Mouse (Mus musculus) forebrain, embryonic 12.5 days (tissue): ENCODE measurements around the gene Gm5244. TPM values are rescaled to one million over a fixed set of nuclear protein-coding genes. Genes with fewer than 3 reads are reported as not detected.

ENCODE experiments used
- ATAC-seq: fragments of 200-750 bp; cut with Nextera tagmentation; 2 replicates; pipeline ENCODE4 v1.8.0; 2017; ENCODE audit warnings: moderate TSS enrichment; ENCODE audit not compliant: low FRiP score
- H3K27ac ChIP-seq: fragments of 300-500 bp; sonication (generic); 2 replicates; pipeline ENCODE4 v1.5.1; 2016; ENCODE audit warnings: mild to moderate bottlenecking
- H3K27me3 ChIP-seq: fragments of 300-500 bp; sonication (generic); 2 replicates; pipeline ENCODE4 v1.6.1; 2016; ENCODE audit warnings: mild to moderate bottlenecking
- H3K36me3 ChIP-seq: fragments of 300-500 bp; sonication (generic); replicated peaks from 2 replicates; pipeline ENCODE4 v1.6.1; 2016; ENCODE audit warnings: mild to moderate bottlenecking
- H3K4me1 ChIP-seq: fragments of 300-500 bp; sonication (generic); 2 replicates; pipeline ENCODE4 v1.6.1; 2016
- H3K4me2 ChIP-seq: fragments of 300-500 bp; sonication (generic); 2 replicates; pipeline ENCODE4 v1.6.1; 2016; ENCODE audit warnings: mild to moderate bottlenecking, moderate library complexity
- H3K4me3 ChIP-seq: fragments of 300-500 bp; sonication (generic); replicated peaks from 2 replicates; pipeline ENCODE4 v1.5.1; 2016; ENCODE audit warnings: mild to moderate bottlenecking
- H3K9ac ChIP-seq: fragments of 300-500 bp; sonication (generic); 2 replicates; pipeline ENCODE4 v1.6.1; 2016; ENCODE audit warnings: mild to moderate bottlenecking
- H3K9me3 ChIP-seq: fragments of 300-500 bp; sonication (generic); 2 replicates; pipeline ENCODE4 v1.6.1; 2016
- WGBS: fragments of 180-500 bp; shearing (Covaris S2); methylation state at CpG from one replicate; pipeline ENCODE4 v1.1.7; 2016; 5-methylcytosine and 5-hydroxymethylcytosine counted together
- polyA plus RNA-seq: library from polyadenylated mRNA; unstranded; fragments of >200 nt; fragmentation: Nextera tagmentation; extraction: Ambion mirVana; gene quantifications from 2 replicates; pipeline ENCODE4 v1.2.1, GENCODE M21; 2016

Gene Gm5244
- not detected in 2 replicates for polyA plus RNA-seq

GRCm38 (mm10) chr19:12846382-12846781, at the start of gene Gm5244:
Gene Gm5244 (plus strand): TSS chr19:12846682.
- ATAC-seq: no peak
- 0 out of 2 replicates have a peak, but pooled peaks cover 3% of the 10 kb centered on the region for H3K9me3 ChIP-seq
- H3K4me1 ChIP-seq: no peaks in the 10 kb centered on the region
- no peak within 1 kb of the TSS for H3K4me3 ChIP-seq
- H3K4me2 ChIP-seq: no peak within 1 kb of the TSS
- H3K27ac ChIP-seq: no peak within 1 kb of the TSS
- no peaks in the 10 kb centered on the region for H3K27me3 ChIP-seq
- H3K36me3 ChIP-seq: no peaks in the 10 kb centered on the region
- H3K9ac ChIP-seq: no peak within 1 kb of the TSS

GRCm38 (mm10) chr19:12797071-12797470, 49.4 kb upstream of the Gm5244 start:
- H3K27me3 ChIP-seq: no peaks in the 10 kb centered on the region
- H3K9me3 ChIP-seq: no peaks in the 10 kb centered on the region
- H3K9ac ChIP-seq: peak overlapping the region; percentile 46
- WGBS: 1% methylated on average over 7 of the region's 7 CpGs
- peaks cover 6% of the 10 kb centered on the region; the same call in 1 of the 2 replicates for H3K4me1 ChIP-seq
- peak overlapping the region; percentile 60 for H3K4me2 ChIP-seq
- ATAC-seq: no peak
- H3K4me3 ChIP-seq: peak overlapping the region; percentile 91
- peak overlapping the region; percentile 99 for H3K27ac ChIP-seq
- H3K36me3 ChIP-seq: no peaks in the 10 kb centered on the region

GRCm38 (mm10) chr19:12798404-12798803, 48.1 kb upstream of the Gm5244 start:
- Histone ChIP-seq H3K4me2 (no peak overlapping the region), H3K27ac (no peak overlapping the region), H3K27me3 (no peaks in the 10 kb centered on the region), H3K9me3 (no peaks in the 10 kb centered on the region), H3K36me3 (no peaks in the 10 kb centered on the region), H3K9ac (no peak overlapping the region), H3K4me1 (0 out of 2 replicates have a peak, but pooled peaks cover under 1% of the 10 kb centered on the region), H3K4me3 (no peak overlapping the region)
- 90% methylated on average over 4 of the region's 4 CpGs for WGBS
- ATAC-seq: no peak

GRCm38 (mm10) chr19:12799081-12799480, 47.4 kb upstream of the Gm5244 start:
- Histone ChIP-seq H3K4me1 (no peaks in the 10 kb centered on the region), H3K36me3 (no peaks in the 10 kb centered on the region), H3K27ac (no peak overlapping the region), H3K4me3 (no peak overlapping the region), H3K9me3 (no peaks in the 10 kb centered on the region), H3K4me2 (no peak overlapping the region), H3K27me3 (no peaks in the 10 kb centered on the region), H3K9ac (no peak overlapping the region)
- ATAC-seq: no peak
- 86% methylated on average over 3 of the region's 3 CpGs for WGBS

- H3K27ac ChIP-seq: no peak overlapping the region
- no peak for ATAC-seq
- no peaks in the 10 kb centered on the region for H3K4me1 ChIP-seq
- H3K4me3 ChIP-seq: no peak overlapping the region
- H3K4me2 ChIP-seq: no peak overlapping the region
- H3K9ac ChIP-seq: no peak overlapping the region
- no peaks in the 10 kb centered on the region for H3K36me3 ChIP-seq
- no peaks in the 10 kb centered on the region for H3K27me3 ChIP-seq
- no peaks in the 10 kb centered on the region for H3K9me3 ChIP-seq
- 81% methylated on average over 2 of the region's 2 CpGs for WGBS
These were observed 45.9 kb upstream of the Gm5244 start for GRCm38 (mm10) chr19:12800621-12801020.

- WGBS: 78% methylated on average over 3 of the region's 3 CpGs
- no peaks in the 10 kb centered on the region for H3K4me1 ChIP-seq
- no peak overlapping the region for H3K4me3 ChIP-seq
- no peaks in the 10 kb centered on the region for H3K36me3 ChIP-seq
- H3K9ac ChIP-seq: no peak overlapping the region
- H3K27ac ChIP-seq: no peak overlapping the region
- no peaks in the 10 kb centered on the region for H3K27me3 ChIP-seq
- H3K9me3 ChIP-seq: no peaks in the 10 kb centered on the region
- no peak for ATAC-seq
- H3K4me2 ChIP-seq: no peak overlapping the region
These were observed 45.4 kb upstream of the Gm5244 start for GRCm38 (mm10) chr19:12801046-12801445.

- Histone ChIP-seq H3K4me2 (no peak overlapping the region), H3K27ac (no peak overlapping the region), H3K36me3 (no peaks in the 10 kb centered on the region), H3K9ac (no peak overlapping the region), H3K9me3 (no peaks in the 10 kb centered on the region), H3K4me3 (no peak overlapping the region), H3K27me3 (no peaks in the 10 kb centered on the region), H3K4me1 (no peaks in the 10 kb centered on the region)
- ATAC-seq: no peak
- WGBS: 70% methylated on average over 3 of the region's 3 CpGs
These were observed 43.7 kb upstream of the Gm5244 start for GRCm38 (mm10) chr19:12802830-12803229.

GRCm38 (mm10) chr19:12804237-12804636, 42.2 kb upstream of the Gm5244 start:
- H3K9ac ChIP-seq: no peak overlapping the region
- no peak overlapping the region for H3K4me3 ChIP-seq
- H3K36me3 ChIP-seq: no peaks in the 10 kb centered on the region
- ATAC-seq: no peak
- no peaks in the 10 kb centered on the region for H3K9me3 ChIP-seq
- WGBS: 97% methylated on average over 1 of the region's 1 CpGs
- no peaks in the 10 kb centered on the region for H3K27me3 ChIP-seq
- H3K4me1 ChIP-seq: no peaks in the 10 kb centered on the region
- no peak overlapping the region for H3K4me2 ChIP-seq
- H3K27ac ChIP-seq: no peak overlapping the region

GRCm38 (mm10) chr19:12805730-12806129, 40.8 kb upstream of the Gm5244 start:
- H3K4me3 ChIP-seq: no peak overlapping the region
- no peak overlapping the region for H3K27ac ChIP-seq
- no peaks in the 10 kb centered on the region for H3K9me3 ChIP-seq
- no peak overlapping the region for H3K4me2 ChIP-seq
- H3K27me3 ChIP-seq: no peaks in the 10 kb centered on the region
- no peak for ATAC-seq
- H3K36me3 ChIP-seq: no peaks in the 10 kb centered on the region
- H3K4me1 ChIP-seq: no peaks in the 10 kb centered on the region
- 84% methylated on average over 3 of the region's 3 CpGs for WGBS
- H3K9ac ChIP-seq: no peak overlapping the region

GRCm38 (mm10) chr19:12806214-12806613, 40.3 kb upstream of the Gm5244 start:
- Histone ChIP-seq H3K4me1 (no peaks in the 10 kb centered on the region), H3K4me2 (no peak overlapping the region), H3K9me3 (no peaks in the 10 kb centered on the region), H3K36me3 (no peaks in the 10 kb centered on the region), H3K4me3 (no peak overlapping the region), H3K9ac (no peak overlapping the region), H3K27ac (no peak overlapping the region), H3K27me3 (no peaks in the 10 kb centered on the region)
- 70% methylated on average over 2 of the region's 2 CpGs for WGBS
- no peak for ATAC-seq

GRCm38 (mm10) chr19:12812644-12813364, 33.7 kb upstream of the Gm5244 start:
- Histone ChIP-seq H3K4me1 (no peaks in the 10 kb centered on the region), H3K9ac (no peak overlapping the region), H3K9me3 (no peaks in the 10 kb centered on the region), H3K4me3 (no peak overlapping the region), H3K27me3 (no peaks in the 10 kb centered on the region), H3K36me3 (no peaks in the 10 kb centered on the region), H3K4me2 (no peak overlapping the region), H3K27ac (no peak overlapping the region)
- ATAC-seq: no peak
- 76% methylated on average over 1 of the region's 1 CpGs for WGBS

- Histone ChIP-seq H3K4me1 (no peaks in the 10 kb centered on the region), H3K27me3 (no peaks in the 10 kb centered on the region), H3K4me2 (no peak overlapping the region), H3K4me3 (no peak overlapping the region), H3K9ac (no peak overlapping the region), H3K27ac (no peak overlapping the region), H3K36me3 (no peaks in the 10 kb centered on the region), H3K9me3 (no peaks in the 10 kb centered on the region)
- no peak for ATAC-seq
- 88% methylated on average over 1 of the region's 1 CpGs for WGBS
These were observed 32.6 kb upstream of the Gm5244 start for GRCm38 (mm10) chr19:12813883-12814282.

GRCm38 (mm10) chr19:12818507-12818906, 28.0 kb upstream of the Gm5244 start:
- WGBS: 88% methylated on average over 1 of the region's 1 CpGs

More at GRCm38 (mm10) chr19:12818507-12818906, 28.0 kb upstream of the Gm5244 start:
- no peak for ATAC-seq
- Histone ChIP-seq H3K27ac (no peak overlapping the region), H3K36me3 (no peaks in the 10 kb centered on the region), H3K9ac (no peak overlapping the region), H3K4me3 (no peak overlapping the region), H3K4me1 (no peaks in the 10 kb centered on the region), H3K4me2 (no peak overlapping the region), H3K9me3 (no peaks in the 10 kb centered on the region), H3K27me3 (no peaks in the 10 kb centered on the region)
